Mouse (Mus musculus): ENCODE results near the gene Inpp5k.
A peak's percentile ranks its signal among the peaks of the same experiment; 100 is the strongest.

The Inpp5k gene

DNA sequence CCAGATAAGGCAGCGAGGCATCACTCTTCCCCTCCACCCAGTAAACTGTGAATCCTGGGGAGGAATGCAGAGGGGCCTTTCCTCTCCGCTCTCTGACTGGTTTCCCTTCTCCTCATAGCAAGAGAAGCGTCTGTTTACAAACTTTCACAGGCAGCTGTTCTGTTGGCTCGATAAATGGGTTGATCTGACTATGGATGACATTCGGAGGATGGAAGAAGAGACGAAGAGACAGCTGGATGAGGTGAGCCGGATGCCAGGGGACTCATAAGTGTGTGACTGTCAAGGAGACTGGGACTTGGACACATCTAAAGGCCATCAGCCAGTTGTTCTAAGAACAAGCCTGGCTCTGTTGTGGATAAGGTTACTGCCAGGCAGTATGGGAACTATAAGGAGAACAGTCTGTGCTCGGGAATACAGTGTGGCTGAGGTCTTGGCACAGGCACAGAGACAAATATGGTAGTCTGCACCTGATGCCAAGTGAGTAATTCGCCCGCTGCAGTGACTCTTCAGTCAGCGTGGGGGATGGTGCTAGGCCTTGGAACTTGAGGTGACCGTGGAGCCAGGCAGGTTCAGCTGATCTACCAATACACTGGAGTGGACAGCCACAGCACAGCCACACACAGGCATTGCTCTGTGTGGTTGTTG is 10.5 kb upstream of the Inpp5k start:
- DNase-seq (ENCODE audit: low spot score), result no peak

DNA sequence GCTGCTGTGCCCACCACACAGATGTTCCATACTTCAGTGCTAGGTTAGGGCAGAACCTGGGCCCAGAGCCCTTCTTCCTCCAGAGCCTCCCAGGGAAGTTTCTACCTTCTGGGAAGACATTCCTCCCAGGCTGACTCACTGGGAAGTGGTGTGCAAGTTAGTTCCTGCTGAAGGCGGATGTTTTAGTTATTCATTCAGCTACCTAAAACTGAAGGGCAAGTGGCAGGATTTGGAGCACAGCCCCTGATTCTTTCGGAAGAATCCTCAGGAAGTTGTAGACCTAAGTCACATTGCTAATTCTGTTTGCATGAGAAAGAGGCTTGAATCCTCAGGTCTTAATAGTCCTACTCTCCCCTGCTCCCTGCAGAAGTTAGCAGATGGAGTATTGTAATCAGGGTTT is 9.4 kb upstream of the Inpp5k start:
- no peak for DNase-seq (ENCODE audit: low spot score)

DNA sequence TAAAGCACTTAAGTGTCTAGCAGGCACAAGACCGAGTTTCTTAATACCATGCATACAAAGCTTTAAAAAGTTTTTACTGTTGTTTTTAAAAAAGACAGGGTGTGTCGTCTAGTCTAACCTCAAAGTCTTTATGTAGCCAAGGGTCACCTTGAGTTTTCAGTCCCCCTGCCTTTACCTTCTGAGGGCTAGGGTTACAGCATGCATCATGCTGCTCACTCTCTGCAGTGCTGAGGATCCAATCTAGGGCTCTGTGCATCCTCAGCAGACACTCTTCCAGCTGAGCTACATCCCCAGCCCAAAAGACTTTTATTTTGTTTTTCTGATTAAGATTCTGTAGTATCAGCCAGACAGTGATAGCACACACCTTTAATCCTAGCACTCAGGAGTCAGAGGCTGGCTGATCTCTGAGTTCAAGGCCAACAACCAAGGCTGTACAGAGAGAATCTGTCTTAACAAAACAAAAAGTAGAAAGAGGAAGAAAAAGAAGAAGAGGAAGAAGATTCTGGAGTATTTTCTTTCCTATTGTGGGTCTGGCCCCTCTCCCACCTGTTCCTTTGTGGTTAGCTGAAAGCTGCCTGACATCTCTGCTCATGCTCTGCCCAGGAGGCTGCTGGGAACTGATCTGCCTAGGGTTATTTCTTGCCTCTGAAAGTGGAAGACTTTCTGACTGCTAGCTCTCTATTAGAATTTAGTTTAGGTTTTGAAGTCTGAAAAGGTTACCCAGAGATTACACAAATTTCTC is 8.0 kb upstream of the Inpp5k start:
- no peak for DNase-seq (ENCODE audit: low spot score)

DNA sequence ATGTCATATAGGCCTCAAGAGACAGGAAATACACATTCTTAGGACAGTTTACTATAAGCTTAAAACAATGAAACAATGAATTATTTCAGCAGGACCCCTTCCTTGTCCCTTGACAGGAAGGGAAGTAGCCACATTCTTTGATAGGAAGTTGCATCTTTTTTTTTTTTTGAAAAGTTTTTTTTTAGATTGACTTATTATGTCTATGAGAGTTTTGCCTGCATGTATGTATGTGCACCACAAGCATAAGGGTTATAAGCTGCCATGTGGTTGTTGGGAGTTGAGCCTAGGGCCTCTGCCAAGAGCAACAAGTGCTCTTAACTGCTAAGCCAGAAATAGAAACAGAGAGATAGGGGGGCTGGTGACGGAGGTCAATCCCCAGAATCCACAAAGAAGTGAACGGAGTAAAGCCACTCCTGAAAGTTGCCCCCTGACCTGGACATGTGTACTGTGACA is 6.7 kb upstream of the Inpp5k start:
- no peak for DNase-seq (ENCODE audit: low spot score)

DNA sequence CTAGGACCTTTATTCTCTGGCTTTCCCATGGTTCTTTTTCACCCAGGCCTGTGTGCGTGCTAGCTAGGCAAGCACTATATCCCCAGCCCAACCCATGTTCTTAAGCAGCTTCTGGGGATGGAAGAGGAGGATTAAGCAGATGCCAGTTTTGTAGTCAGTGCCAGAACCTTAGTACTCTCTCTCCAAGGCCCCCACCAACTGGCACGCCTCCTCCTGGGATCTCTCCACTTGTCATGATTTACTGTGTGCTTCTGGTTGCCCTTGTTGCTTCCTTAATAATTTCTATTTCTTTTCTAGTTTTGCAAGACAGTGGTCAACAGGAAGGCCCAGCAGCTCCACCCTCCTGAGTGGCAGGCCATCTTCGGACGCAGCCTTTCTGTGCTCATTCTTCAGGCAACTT is 5.0 kb upstream of the Inpp5k start:
- no peak for DNase-seq (ENCODE audit: low spot score)

DNA sequence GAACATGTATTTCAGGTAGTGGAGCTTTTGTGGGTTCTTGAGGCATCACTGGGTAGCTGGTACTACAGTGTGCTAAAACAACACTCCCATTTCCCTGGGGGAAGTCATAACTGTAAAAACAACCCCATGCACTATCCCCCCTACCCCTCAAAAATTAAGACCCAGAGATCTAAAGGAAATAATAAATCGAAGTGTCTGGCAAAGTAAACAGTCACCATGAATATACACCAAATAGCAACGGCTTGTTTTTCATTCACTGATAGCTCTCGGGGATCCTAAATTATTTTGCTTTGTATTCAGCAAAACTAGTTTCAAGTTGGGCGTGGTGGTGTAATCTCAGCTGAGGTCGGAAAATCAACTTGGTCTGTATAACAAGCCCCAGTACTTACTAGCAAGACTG is 690 bp upstream of the Inpp5k start:
- no peak for DNase-seq (ENCODE audit: low spot score)

DNA sequence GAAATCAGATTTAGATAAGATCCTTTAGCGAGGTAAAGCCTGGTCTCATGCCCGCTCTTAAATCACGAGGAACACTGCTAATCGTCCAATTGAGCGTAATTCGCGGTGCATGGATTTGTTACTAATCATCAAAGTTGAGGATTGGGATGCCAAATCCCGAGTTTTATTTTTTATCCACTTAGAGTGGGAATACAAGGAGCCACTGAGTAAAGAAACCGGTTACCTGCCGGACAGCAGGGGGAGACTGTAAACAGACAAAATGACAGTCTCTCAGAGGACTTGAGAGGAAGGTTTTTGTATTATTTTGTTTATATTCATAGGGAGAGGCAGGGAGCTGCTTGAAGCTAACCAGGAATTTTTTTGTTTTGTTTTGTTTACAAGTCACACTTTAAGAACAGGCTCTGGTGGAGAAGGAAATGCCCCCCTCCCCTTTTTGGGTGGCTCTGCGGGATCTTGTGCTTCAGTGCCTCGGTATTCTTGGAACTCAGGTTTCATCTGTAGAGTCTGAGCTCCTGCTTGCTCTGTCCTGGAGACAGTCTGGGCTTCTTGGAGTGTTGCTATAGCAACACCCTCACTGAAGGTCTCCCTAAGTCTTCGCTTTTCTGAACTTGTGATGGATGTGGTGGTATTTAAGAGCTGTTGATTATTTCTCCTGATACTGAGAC is 905 bp downstream of the Inpp5k start:
- no peak for DNase-seq (ENCODE audit: low spot score)

DNA sequence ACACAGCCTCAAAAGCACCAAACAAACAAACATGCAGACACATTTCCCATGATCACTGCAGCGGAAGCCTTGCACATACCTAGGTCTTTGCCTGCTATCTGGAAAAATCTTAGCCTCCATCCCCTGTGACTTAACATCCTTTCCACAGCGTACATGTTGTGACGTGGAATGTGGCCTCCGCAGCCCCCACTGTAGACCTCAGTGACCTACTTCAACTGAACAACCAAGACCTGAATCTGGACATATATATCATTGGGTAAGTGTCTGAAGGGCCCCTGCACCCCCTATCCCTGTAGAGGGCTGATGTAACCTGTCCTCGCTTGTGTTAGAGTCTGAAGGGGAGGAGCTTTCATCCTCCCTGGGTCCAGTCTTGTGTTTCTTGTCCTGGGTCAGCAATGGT is 2.1 kb downstream of the Inpp5k start:
- no peak for DNase-seq (ENCODE audit: low spot score)

DNA sequence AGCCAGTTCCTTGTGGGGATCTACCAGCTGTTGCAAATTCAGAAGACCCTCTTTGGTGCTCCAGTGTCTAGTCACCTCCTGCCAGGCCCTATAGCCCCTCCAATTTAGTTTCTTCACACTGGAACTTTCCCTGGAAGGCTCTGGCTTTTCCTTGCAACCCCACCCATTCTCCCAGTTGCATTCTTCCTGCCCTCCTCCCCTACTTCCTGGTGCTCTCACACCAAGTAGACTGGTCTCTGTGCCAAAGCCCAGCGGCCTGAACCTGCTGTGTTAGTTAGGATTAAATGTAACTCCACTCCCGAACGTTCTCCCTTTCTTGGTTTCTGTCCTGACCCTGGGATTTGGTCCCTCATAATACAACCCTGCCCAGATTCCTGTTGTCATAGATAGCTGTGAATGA is 4.0 kb downstream of the Inpp5k start:
- no peak for DNase-seq (ENCODE audit: low spot score)

DNA sequence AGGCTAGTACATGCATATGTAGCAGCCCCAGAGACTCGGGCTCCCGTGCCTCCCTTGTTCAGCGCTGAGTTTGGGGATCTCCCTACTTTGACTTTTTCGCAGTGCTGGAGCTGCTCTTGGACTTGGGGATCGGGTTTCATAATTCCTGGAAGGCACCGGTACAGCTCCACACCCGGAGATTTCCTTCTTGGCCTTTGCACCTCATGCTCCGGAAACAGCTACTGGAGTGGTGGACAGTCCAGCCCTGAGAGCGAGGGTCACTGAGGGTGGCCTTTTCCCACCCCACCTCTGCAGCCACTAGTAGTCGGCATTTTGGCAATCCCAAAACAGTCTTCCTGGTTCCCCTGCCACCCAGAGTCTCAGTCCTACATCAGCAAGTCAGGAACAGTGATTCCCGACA is 4.5 kb downstream of the Inpp5k start:
- DNase-seq (ENCODE audit: low spot score), result no peak

DNA sequence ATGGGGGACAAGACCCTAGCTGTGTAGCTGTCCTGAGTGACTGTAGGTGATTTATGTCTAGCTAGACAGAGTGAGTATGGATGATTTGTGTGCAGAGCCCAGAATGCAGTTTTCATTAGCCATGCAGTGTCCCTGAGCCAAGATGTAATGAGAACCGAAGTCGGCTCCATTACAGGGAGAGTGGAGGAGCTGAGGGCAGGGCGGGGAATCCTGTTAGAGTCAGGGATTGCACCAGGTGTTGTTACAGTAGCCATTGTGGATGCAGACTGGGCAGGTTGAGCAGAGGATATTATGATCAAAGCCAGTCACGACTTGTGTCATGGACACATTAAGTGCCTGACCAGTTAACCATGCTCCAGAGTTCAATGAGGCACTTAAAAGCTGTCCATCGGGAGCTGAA is 12.5 kb downstream of the Inpp5k start:
- no peak for DNase-seq (ENCODE audit: low spot score)

DNA sequence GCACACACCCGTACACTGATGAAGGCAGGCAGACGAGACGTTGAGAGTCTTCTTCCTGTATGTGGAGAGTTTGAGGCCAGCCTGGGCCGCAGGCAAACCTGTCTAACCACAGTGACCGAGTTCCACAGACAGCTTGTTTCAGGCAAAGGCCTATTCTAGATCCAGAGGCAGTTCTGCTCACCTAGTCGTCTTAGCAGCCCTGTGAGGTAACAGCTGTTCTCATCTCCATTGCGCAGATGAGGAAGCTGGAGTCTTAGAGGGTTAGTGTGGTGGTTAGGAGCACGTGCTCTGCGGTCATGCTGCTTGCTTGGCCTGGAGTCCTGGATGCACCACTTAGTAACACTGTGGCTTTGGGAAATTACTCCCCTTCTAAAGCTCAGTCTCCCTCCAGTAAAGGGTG is 13.9 kb downstream of the Inpp5k start:
- DNase-seq (ENCODE audit: low spot score), result no peak

DNA sequence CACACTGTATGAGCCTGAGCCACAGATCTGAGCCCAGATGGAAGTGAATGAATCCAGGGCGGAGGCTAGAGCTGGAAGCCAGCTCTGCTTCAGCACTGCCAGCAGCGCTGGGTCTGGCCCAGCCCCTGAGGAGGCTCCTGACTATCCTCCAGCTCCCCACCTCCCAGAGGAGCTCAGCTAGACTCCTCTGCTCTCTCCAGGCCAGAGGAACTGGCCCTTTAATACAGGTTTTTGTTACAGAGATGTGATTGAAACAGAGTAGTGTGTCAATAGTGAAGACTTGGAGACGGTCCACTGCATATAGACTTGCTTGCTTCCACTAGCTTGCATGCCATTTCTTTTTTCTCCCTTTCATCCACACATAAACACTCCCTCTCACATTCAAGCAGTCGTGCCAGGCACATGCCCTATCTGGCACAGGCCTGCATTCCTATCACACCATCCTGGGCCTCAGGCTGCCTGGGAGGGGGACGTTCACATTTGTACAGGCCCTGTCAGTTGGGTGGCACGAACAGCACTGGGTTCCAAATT is 17.0 kb downstream of the Inpp5k start:
- no peak for DNase-seq (ENCODE audit: low spot score)

DNA sequence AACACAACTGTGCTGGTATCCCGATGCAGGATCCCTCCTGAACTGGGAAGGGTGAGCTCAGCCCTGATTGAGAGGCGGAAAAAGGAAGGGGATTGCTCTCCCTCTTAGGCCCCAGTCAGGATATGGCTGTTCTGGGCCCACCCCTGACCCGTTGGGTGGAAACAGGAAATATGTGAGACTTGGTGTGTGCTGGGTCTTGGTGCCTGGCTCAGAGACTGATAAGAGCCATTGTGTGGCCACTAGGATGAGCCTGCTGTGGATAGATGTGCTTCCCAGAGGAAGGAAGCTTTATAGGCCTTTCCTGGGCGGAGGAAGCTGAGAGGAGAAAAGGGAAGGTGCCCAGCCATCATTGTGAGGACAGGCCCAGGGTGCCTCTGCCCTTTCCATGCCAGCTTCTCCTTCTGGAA is 18.4 kb downstream of the Inpp5k start:
- no peak for DNase-seq (ENCODE audit: low spot score)

DNA sequence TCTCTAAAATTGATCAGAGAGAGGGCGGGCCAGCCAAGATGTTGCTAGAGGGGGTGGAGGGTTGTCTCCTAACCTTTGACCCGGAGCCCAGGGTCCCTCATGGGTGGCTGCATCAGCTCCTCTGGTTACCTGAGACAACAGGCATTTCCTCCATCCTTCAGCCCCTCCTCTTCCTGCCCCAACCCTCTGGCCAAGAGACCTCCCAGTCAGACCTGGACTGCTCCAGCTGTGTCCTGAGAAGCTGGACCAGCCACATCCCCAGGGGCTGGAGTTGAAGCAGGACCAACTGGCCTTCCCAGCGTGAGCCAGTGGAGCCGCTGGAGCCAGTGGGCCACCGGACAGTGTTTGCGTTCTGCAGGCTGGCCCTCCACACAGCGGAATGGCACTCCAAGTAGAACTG is 19.5 kb downstream of the Inpp5k start, which contains the start of gene Myo1c:
Gene Myo1c, plus strand, starts transcription at position 194 of the 400 bp plus-strand sequence.
- no peak for DNase-seq (ENCODE audit: low spot score)

DNA sequence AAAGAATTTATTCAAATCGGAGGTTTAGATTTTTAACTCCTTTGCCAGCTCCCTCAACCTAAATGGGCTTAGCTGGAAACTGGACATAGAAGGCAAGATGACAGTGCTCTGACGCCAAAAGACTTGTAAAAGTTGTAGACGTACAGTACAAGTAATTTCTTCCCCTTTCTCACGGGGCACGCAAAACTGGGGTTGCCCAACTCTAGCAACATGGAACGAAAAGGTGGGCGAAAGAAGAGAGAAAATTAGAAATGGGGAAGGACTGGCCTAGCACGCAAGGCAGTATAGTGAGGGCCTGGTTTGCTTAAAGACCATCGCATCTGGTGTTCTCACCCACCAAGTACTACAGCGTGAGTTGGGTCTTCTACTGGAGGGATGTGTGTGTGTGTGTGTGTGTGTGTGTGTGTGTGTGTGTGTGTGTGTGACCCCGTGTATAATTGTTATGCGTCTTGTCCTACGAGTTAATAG is 20.2 kb downstream of the Inpp5k start:
- no peak for DNase-seq (ENCODE audit: low spot score)

DNA sequence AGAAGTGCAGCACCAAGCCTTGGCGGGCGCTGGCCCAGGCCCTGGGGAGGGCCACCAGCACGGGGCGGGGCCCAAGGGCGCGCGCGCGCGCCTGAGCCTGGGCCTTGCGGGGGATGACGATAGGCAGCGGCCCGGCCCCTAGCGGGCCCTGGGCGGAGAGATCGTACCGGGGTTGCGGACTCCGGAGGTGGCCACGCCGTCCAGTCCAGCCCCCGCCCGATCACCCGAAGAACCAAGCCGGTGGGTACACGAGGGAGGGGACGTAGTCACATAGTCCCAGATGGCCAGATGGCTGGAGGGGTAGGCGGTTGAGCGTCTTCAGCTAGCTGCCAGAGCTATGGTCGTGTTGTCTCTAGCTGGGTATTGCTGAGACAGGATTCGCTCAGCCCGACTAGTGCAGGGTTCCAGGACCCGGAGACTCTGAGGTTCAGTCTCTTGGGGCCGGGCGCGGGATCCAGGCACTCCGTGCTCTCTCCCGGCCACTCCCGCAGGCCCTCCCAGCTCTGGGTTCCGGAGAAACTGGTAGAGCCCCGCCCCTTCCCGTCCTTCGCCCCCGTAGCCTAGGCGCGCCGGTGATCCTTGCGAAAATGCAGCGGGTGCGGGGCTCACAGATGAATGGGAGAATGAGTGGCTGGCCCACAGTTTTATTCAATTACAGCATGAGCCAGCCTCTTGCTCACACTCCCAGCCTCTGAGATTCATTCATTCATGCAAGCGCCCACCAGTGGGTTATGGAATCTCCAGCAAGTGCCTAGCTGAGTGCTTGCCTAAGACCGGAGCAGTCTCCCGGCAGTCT is 20.8 kb downstream of the Inpp5k start:
- peak; percentile 47 for DNase-seq (ENCODE audit: low spot score)

DNA sequence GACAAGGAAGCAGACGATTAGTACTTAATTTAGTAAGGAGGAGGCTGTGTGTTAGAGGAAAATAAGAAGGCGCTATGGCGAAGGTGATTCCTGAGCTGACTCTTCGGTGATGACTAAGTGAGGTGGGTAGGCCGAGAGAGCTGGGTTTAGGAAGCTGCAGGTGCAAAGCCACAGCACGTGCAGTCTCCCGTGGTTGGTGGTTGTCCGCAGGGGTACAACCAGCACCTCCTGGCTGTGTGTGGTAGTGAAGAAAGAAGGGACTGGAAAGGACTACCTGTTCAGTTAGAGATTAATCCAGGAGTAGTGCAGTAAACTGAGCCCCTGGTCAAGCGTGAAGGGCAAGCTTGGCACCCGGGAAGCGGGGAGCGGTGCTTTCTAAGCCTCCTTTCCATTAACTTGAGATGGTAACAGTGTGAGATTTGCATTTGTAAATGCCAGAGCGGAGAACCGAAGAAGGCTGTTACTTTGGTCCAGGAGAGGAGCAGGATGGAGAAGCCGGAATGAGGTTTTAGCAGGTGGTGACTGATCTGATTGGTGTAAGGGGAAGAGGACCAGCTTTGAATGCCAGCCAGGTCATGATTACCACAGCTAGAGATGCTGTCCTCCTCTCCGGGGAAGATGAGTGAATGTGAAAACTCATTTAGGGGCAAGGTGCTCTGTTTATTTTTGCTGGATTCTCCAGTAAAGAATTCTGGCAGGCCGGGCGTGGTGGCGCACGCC is 21.6 kb downstream of the Inpp5k start:
- DNase-seq (ENCODE audit: low spot score), result no peak

DNA sequence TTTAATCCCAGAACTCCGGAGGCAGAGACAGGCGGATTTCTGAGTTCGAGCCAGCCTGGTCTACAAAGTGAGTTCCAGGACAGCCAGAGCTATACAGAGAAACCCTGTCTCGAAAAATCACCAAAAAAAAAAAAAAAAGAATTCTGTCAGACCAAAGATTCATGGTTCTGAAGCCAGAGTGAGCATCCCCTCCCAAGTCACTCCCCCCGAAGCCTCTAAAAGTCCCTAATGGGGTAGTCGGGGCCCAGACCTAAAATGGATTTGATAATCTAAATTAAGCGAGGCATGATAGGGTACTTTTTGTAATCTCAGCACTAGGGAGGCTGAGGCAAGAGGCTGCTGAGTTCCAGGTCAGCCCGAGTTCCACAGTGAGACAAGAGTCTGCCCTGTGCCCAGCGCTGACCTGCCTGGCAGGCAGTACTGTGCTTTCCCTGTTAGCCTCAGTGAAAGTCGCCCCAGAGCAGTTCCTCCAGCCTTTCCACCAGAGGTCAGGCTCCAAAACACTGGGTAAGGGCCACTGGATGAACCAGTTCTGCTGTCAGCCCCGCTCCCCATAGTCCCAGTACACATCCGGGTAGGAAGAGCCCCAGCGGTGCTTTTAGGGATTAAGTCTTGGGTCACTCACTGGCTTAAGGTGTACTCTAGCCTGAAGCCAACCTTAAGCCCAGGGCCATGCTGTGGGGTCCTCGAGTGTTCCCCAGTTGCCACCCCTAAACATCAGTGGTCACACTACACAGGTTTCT is 22.3 kb downstream of the Inpp5k start:
- no peak for DNase-seq (ENCODE audit: low spot score)

DNA sequence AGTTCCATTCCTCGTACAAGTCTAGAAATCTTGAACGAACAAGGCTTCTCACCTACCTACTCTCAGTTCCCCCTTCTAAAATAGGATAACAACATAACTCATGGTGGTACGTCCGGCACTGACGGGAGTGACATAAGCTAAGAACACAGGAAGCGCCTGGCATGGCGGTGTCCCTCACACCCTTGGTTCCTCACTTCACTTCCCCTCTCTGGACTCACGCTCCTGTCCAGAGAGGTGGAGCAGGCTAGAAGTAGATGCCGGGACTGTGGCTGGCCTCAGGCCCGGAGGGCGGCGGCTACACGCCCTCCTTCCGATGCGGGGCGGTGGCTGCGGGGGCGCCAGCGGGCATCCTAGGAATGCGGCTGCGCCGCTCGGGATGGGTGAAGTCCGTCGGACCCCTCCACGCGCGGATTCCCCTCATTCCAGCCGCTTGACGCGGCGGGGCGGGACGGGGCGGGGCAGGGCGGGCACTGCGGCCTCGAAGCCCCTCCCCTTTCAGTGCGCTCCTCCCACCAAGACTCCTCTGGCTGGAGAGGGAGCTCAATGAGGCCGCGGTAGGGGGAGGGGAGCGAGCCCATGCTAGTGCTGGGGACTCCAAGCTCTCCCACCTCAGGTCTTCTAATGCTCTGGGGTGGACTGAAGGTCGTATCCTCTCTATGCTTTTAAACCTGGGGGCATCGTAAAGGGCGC is 23.1 kb downstream of the Inpp5k start:
- peak; percentile 43 for DNase-seq (ENCODE audit: low spot score)

All from urinary bladder, postnatal 10 days (tissue).